Mouse (Mus musculus): ENCODE data around the gene Atp2a2. TPM values are rescaled to one million over a fixed set of nuclear protein-coding genes. Genes with fewer than 3 reads are reported as not detected.

Atp2a2 gene
- polyA plus RNA-seq, 1 experiment, result 94.2 TPM

DNA sequence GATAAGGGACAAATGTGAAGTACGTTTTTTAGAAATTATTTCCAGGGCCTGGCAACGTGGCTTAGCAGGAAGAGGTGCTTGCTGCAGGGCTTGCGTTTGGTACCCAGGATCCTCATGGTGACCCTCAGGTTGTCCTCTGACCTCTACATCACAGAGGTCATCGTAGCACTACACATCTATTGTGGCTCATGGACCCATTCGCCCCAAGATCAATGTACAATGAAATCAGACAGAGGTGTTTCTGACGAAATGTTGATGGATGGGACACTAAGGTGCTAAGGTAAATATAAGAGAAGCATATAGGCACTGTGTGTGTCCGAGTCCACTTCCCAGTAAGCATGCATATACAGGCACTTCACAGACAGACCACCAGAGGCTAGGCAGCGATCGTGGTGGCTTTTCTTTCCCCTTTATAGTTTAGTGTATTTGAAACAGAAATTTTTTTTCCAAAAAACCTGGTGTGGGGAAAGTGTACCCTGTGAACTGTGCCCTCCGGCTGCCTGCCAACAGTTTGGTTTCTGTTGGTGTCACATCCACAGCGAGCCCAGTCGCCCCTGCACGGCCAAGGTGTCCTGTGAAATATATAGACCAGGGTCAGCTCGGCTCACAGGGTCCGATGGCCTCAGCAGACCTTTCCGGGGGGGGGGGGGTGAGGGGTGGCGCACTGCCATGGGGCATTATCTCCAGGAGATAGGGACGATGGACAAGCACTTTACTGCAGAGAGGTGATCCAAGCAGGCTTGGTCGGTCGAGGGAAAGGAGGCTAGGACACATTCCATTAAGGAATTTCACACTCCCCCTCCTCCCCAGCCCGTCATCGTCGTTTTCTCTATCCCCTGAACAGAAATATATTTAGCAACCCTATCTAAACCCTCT, 18.5 kb upstream of the Atp2a2 start:
- no peak overlapping the region for H3K4me3 ChIP-seq (ENCODE audit: insufficient read depth, low read depth, low read length)
- TF ChIP-seq CTCF (conservative IDR thresholded peaks at IDR 0.05; ENCODE audit: insufficient read depth, insufficient read length, low read depth, low read length) (no peak), POLR2A (IDR thresholded peaks at IDR 0.05; ENCODE audit: low read depth, low read length) (no peak)
- DNase-seq, result no peak

DNA sequence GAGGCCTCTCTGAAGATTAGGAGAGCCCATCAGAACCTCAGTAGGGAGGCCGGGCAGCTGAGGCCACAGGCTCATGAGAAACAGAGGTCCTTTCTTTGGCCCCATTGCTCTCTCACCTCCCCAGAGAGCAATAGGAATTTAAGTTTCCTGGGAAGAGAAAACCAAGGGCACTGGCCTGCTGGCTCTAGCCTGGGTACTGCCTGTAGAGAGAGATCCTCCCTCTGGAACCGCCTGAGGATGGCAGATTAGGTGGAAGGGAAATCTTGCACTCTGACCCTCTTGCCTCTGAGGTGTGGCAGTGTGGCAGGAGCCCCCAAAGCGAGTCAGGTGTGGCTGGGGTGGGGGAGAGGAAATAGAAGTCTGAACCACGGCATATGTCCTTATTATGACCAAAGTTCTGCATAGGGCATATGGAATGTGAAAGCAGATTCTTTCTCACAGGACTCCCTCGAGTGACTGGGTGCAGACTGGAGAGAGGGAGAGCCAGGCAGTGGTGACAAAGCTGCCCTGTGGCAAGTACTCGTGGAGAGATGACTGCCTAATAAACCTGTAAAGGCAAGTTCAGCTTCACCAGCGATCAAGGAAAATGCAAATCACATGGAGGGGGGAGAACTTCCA, 17.1 kb upstream of the Atp2a2 start:
- H3K4me3 ChIP-seq (ENCODE audit: insufficient read depth, low read depth, low read length), result no peak overlapping the region
- no peaks in the 10 kb centered on the region for H3K27me3 ChIP-seq (replicated peaks; ENCODE audit: control insufficient read depth, insufficient read depth, low read length)
- H3K4me1 ChIP-seq (ENCODE audit: control insufficient read depth, insufficient read depth, low read length), result peaks cover 11% of the 10 kb centered on the region
- WGBS, result 42% methylated on average over 7 of the region's 7 CpGs
- H3K27ac ChIP-seq (ENCODE audit: insufficient read depth, low read depth, low read length), result no peak overlapping the region
- H3K36me3 ChIP-seq (ENCODE audit: control insufficient read depth, insufficient read depth, low read length), result no peaks in the 10 kb centered on the region
- TF ChIP-seq CTCF (conservative IDR thresholded peaks at IDR 0.05; ENCODE audit: insufficient read depth, insufficient read length, low read depth, low read length) (no peak), POLR2A (IDR thresholded peaks at IDR 0.05; ENCODE audit: low read depth, low read length) (no peak)
- DNase-seq, result no peak

More for the DNA sequence above, 18.5 kb upstream of the Atp2a2 start:
- 56% methylated on average over 23 of the region's 23 CpGs for WGBS
- H3K27me3 ChIP-seq (replicated peaks; ENCODE audit: control insufficient read depth, insufficient read depth, low read length), result no peaks in the 10 kb centered on the region
- H3K36me3 ChIP-seq (ENCODE audit: control insufficient read depth, insufficient read depth, low read length), result no peaks in the 10 kb centered on the region
- no peak overlapping the region for H3K27ac ChIP-seq (ENCODE audit: insufficient read depth, low read depth, low read length)
- peaks cover 21% of the 10 kb centered on the region for H3K4me1 ChIP-seq (ENCODE audit: control insufficient read depth, insufficient read depth, low read length)

DNA sequence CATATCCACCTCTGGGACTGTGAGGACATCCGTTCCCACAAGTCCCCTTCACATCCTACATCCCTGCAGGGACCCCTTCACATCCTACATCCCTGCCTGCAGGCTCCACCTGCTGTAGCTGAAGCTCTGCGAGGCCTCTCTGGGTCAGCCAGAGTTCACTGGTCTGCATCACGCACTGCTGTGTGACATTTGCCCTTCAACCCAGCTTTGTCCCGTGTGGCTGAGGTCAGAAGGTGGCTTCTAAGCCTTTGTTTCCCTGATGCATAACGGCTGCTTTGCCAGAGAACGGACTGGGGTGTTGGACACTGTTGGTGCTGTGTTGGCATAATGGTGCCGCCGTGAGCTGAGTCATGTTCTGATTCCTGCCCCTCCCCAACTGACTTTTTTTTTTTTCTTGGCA, 16.2 kb upstream of the Atp2a2 start:
- Histone ChIP-seq H3K4me3 (ENCODE audit: insufficient read depth, low read depth, low read length) (no peak overlapping the region), H3K4me1 (ENCODE audit: control insufficient read depth, insufficient read depth, low read length) (peaks cover 13% of the 10 kb centered on the region), H3K27ac (ENCODE audit: insufficient read depth, low read depth, low read length) (no peak overlapping the region), H3K27me3 (replicated peaks; ENCODE audit: control insufficient read depth, insufficient read depth, low read length) (no peaks in the 10 kb centered on the region), H3K36me3 (ENCODE audit: control insufficient read depth, insufficient read depth, low read length) (no peaks in the 10 kb centered on the region)
- WGBS, result 39% methylated on average over 8 of the region's 8 CpGs
- DNase-seq, result peak; percentile 44
- TF ChIP-seq CTCF (conservative IDR thresholded peaks at IDR 0.05; ENCODE audit: insufficient read depth, insufficient read length, low read depth, low read length) (no peak), POLR2A (IDR thresholded peaks at IDR 0.05; ENCODE audit: low read depth, low read length) (no peak)

DNA sequence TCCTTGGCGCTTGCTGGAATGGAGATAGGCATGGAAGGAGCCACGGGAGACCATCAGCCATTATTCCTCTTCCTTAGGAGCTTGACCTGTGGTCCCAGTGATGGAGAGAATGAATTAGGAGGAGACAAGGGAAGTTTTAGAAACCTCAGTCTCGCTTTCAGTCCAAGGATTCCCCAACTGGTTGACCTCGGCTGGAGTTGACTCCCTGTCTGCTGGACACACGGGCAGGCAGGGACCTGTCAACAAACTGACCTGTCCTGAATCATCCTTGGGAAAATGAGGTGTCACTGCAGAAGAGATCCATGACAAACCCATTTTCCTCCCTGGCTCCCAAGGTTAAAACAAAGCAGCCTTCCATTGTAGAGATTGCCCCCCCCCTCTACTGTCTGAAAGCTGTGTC, 14.9 kb upstream of the Atp2a2 start:
- Histone ChIP-seq H3K36me3 (ENCODE audit: control insufficient read depth, insufficient read depth, low read length) (no peaks in the 10 kb centered on the region), H3K4me1 (ENCODE audit: control insufficient read depth, insufficient read depth, low read length) (peaks cover 16% of the 10 kb centered on the region), H3K27ac (ENCODE audit: insufficient read depth, low read depth, low read length) (no peak overlapping the region), H3K27me3 (replicated peaks; ENCODE audit: control insufficient read depth, insufficient read depth, low read length) (no peaks in the 10 kb centered on the region), H3K4me3 (ENCODE audit: insufficient read depth, low read depth, low read length) (no peak overlapping the region)
- WGBS, result 90% methylated on average over 5 of the region's 5 CpGs
- DNase-seq, result no peak
- TF ChIP-seq POLR2A (IDR thresholded peaks at IDR 0.05; ENCODE audit: low read depth, low read length) (no peak), CTCF (conservative IDR thresholded peaks at IDR 0.05; ENCODE audit: insufficient read depth, insufficient read length, low read depth, low read length) (no peak)

DNA sequence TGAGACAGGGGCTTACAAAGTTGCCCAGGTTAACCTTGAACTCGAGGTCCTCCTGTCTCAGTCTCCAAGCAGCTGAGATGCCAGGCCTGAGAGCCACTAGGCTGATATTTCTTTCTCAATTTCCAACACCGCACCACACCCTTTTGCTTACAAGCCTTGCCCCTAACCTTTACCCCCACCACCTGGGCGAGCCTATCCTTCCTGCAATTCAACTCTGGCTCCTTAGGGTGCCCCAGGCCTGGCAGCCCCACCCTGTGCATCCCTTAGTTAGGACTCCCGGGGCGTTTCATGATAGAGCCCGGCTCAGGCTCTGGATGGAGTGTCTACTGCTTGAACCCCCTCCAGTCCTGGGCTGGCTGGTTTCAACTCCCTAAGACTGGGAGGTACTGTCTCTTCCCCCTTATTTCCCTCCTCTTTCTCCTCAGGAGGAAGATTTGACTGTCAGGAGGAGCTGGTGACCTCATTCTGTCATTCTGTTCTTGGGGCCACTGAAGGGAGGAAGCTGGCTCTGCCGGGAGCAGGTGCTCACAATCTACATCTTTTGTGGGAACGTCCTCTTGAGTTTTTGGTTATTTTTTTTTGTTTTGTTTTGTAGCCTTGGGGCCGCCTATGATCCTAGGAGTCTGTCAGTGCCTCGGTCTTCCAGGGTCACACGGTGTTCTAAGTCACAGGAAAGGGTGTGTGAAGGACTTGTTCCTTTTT, 14.2 kb upstream of the Atp2a2 start:
- TF ChIP-seq POLR2A (IDR thresholded peaks at IDR 0.05; ENCODE audit: low read depth, low read length), result no peak
- TF ChIP-seq CTCF (conservative IDR thresholded peaks at IDR 0.05; ENCODE audit: insufficient read depth, insufficient read length, low read depth, low read length), result no peak
- WGBS, result 71% methylated on average over 11 of the region's 11 CpGs
- H3K4me3 ChIP-seq (ENCODE audit: insufficient read depth, low read depth, low read length), result no peak overlapping the region
- no peak overlapping the region for H3K27ac ChIP-seq (ENCODE audit: insufficient read depth, low read depth, low read length)
- peaks cover 20% of the 10 kb centered on the region for H3K4me1 ChIP-seq (ENCODE audit: control insufficient read depth, insufficient read depth, low read length)
- no peaks in the 10 kb centered on the region for H3K36me3 ChIP-seq (ENCODE audit: control insufficient read depth, insufficient read depth, low read length)
- H3K27me3 ChIP-seq (replicated peaks; ENCODE audit: control insufficient read depth, insufficient read depth, low read length), result no peaks in the 10 kb centered on the region
- DNase-seq, result no peak

DNA sequence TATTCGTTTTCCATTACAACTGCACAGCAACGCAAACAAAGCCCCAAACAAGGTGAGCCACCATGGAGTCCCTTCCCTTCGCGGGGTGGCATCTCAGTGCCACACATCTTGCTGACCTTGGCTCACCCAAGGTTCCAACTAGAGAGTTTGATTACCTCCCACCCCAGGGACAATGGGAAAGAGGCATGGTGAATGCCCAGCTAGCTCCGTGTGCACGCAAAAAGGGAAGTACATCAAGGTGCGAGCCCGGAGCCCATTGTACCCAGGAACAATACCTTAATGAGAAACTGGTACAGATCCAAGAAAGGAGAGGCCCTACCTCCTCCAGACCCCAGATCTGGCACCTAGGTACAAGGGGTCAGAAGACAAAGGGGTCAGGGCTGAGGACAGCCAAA, 12.1 kb upstream of the Atp2a2 start:
- Histone ChIP-seq H3K4me3 (ENCODE audit: insufficient read depth, low read depth, low read length) (no peak overlapping the region), H3K4me1 (ENCODE audit: control insufficient read depth, insufficient read depth, low read length) (peaks cover 20% of the 10 kb centered on the region)
- DNase-seq, result no peak

More for the DNA sequence above, 12.1 kb upstream of the Atp2a2 start:
- Histone ChIP-seq H3K36me3 (ENCODE audit: control insufficient read depth, insufficient read depth, low read length) (no peaks in the 10 kb centered on the region), H3K27ac (ENCODE audit: insufficient read depth, low read depth, low read length) (no peak overlapping the region), H3K27me3 (replicated peaks; ENCODE audit: control insufficient read depth, insufficient read depth, low read length) (no peaks in the 10 kb centered on the region)
- TF ChIP-seq CTCF (conservative IDR thresholded peaks at IDR 0.05; ENCODE audit: insufficient read depth, insufficient read length, low read depth, low read length) (no peak), POLR2A (IDR thresholded peaks at IDR 0.05; ENCODE audit: low read depth, low read length) (no peak)
- 46% methylated on average over 8 of the region's 8 CpGs for WGBS

All from kidney, adult 2 months (tissue).